Mouse (Mus musculus) gastrocnemius, postnatal 10 days (tissue): ENCODE data around the gene Selenon. TPM values are rescaled to one million over a fixed set of nuclear protein-coding genes. Genes with fewer than 3 reads are reported as not detected.
"Not testable (repeated sequence)": the region's sequence is repeated elsewhere in the genome, so short reads cannot be mapped to it uniquely, and the experiment has no call there.

Source experiments
- DNase-seq: peaks from one replicate; pipeline ENCODE4 v3.0.0; 2021; ENCODE audit warnings: mixed read lengths
- microRNA-seq, 2 experiments: library from miRNA; unstranded; fragments of <30 nt; microRNA quantifications; one replicate each; pipeline ENCODE4 v1.2.0; 2021
- total RNA-seq, 2 experiments: library from RNA; stranded (reverse); gene quantifications; 2 replicates each; pipeline ENCODE4 v1.2.3; 2021

The Selenon gene
- total RNA-seq, 2 experiments from 2014 or later, result 22.3 to 28.7 TPM

GRCm38 (mm10) chr4:134510396-134510795, 41.6 kb downstream of the Selenon start:
- no peak for DNase-seq

- no peak for DNase-seq
These were observed 45.3 kb downstream of the Selenon start for GRCm38 (mm10) chr4:134506713-134507112.

- no peak for DNase-seq
These were observed 45.9 kb downstream of the Selenon start for GRCm38 (mm10) chr4:134505966-134506594.

- DNase-seq, result no peak
These were observed 46.6 kb downstream of the Selenon start for GRCm38 (mm10) chr4:134505303-134505789.

GRCm38 (mm10) chr4:134503686-134504357, 48.1 kb downstream of the Selenon start:
- DNase-seq, result no peak

GRCm38 (mm10) chr4:134501095-134501494, 50.9 kb downstream of the Selenon start:
- DNase-seq, result no peak

- not testable (repeated sequence) for DNase-seq
These were observed 53.0 kb downstream of the Selenon start for GRCm38 (mm10) chr4:134498983-134499382.

GRCm38 (mm10) chr4:134497986-134498731, 53.8 kb downstream of the Selenon start:
- no peak for DNase-seq

- DNase-seq, result no peak
These were observed 54.7 kb downstream of the Selenon start for GRCm38 (mm10) chr4:134497223-134497622.

- DNase-seq, result peak; percentile 66
These were observed 55.3 kb downstream of the Selenon start, which contains the start of gene Paqr7 for GRCm38 (mm10) chr4:134496595-134497210. Paqr7 (plus strand) TSS chr4:134496697.

GRCm38 (mm10) chr4:134495546-134495923, 56.4 kb downstream of the Selenon start:
- no peak for DNase-seq

GRCm38 (mm10) chr4:134494780-134495545, 57.0 kb downstream of the Selenon start:
- no peak for DNase-seq

GRCm38 (mm10) chr4:134494161-134494560, 57.8 kb downstream of the Selenon start:
- not testable (repeated sequence) for DNase-seq

GRCm38 (mm10) chr4:134491716-134492115, 60.2 kb downstream of the Selenon start:
- peak; percentile 39 for DNase-seq

GRCm38 (mm10) chr4:134489986-134490665, 61.8 kb downstream of the Selenon start:
- DNase-seq, result no peak

- no peak for DNase-seq
These were observed 63.8 kb downstream of the Selenon start for GRCm38 (mm10) chr4:134488211-134488610.

Small RNA genes within 50 kb of the gene (microRNA-seq; reads per million reads assigned to microRNA genes)
- 0 reads per million in 2 experiments for gene Mir6403

Other genes starting within 250 kb of the Selenon start
- gene Trim63, start 237.0 kb downstream of the Selenon start, total RNA-seq, result 100 to 1,000 TPM in 1 of 2 experiments, 10 to 100 TPM in 1; 78.5 to 107 TPM
- under 1 TPM; 0.29 to 0.66 TPM for gene Slc30a2, start 209.0 kb downstream of the Selenon start, total RNA-seq
- gene Extl1, start 168.3 kb downstream of the Selenon start, total RNA-seq, result 10 to 100 TPM; 24.7 to 27.4 TPM
- 1 to 10 TPM; 2.4 to 2.9 TPM for gene Pafah2, start 155.8 kb downstream of the Selenon start, total RNA-seq
- gene Stmn1, start 83.8 kb downstream of the Selenon start, total RNA-seq, result 10 to 100 TPM; 71.2 to 74.5 TPM
- 1 to 10 TPM; 6.5 to 6.8 TPM for gene Paqr7, start 55.5 kb downstream of the Selenon start, total RNA-seq
- gene Aunip, start 41.2 kb downstream of the Selenon start, total RNA-seq, result 1 to 10 TPM in 1 of 2 experiments, under 1 TPM in 1; 0.99 to 1.2 TPM
- 100 to 1,000 TPM; 113 to 129 TPM for gene Mtfr1l, start 16.8 kb downstream of the Selenon start, total RNA-seq
- 10 to 100 TPM; 11.2 to 13.8 TPM for gene Man1c1, start 152.1 kb upstream of the Selenon start, total RNA-seq
- 10 to 100 TPM; 11.9 to 17.3 TPM for gene Ldlrap1, start 215.9 kb upstream of the Selenon start, total RNA-seq